Mouse (Mus musculus) CD4-positive, CD25-positive, alpha-beta regulatory T cell, adult 9 weeks (primary cell): ENCODE data around the gene Tbkbp1. TPM values are rescaled to one million over a fixed set of nuclear protein-coding genes. Genes with fewer than 3 reads are reported as not detected.

Source experiments
- polyA plus RNA-seq: library from polyadenylated mRNA; unstranded; fragments of 100-300 nt; shearing (Covaris generic); gene quantifications from one replicate; pipeline ENCODE4 v1.2.1, GENCODE M21; 2017

Gene Tbkbp1
- 0.09 TPM for polyA plus RNA-seq

GRCm38 (mm10) chr11:97151343-97151801 lies at the start of gene Tbkbp1:
Tbkbp1 (minus strand) TSS chr11:97151495.

GRCm38 (mm10) chr11:97187764-97188642 lies 36.7 kb upstream of the Tbkbp1 start, which contains the start of gene Kpnb1:
Kpnb1 (minus strand) TSS chr11:97187881.

GRCm38 (mm10) chr11:97114671-97115601 lies 36.4 kb downstream of the Tbkbp1 start, which contains the start of gene Tbx21:
Tbx21 (minus strand) TSS chr11:97115331.

Other genes with a start within 250 kb of the Tbkbp1 start
- gene Cdk5rap3, start 235.0 kb downstream of the Tbkbp1 start, polyA plus RNA-seq = 109 TPM
- gene Prr15l, start 223.4 kb downstream of the Tbkbp1 start, polyA plus RNA-seq = 0.48 TPM
- 51.3 TPM for gene Pnpo, start 207.5 kb downstream of the Tbkbp1 start, polyA plus RNA-seq
- 78.8 TPM for gene Sp2, start 168.5 kb downstream of the Tbkbp1 start, polyA plus RNA-seq
- 2.9 TPM for gene Sp6, start 138.1 kb downstream of the Tbkbp1 start, polyA plus RNA-seq
- 16.8 TPM for gene Scrn2, start 121.6 kb downstream of the Tbkbp1 start, polyA plus RNA-seq
- not detected for gene Lrrc46, start 110.1 kb downstream of the Tbkbp1 start, polyA plus RNA-seq
- 87.8 TPM for gene Mrpl10, start 109.9 kb downstream of the Tbkbp1 start, polyA plus RNA-seq
- 43.3 TPM for gene Osbpl7, start 100.9 kb downstream of the Tbkbp1 start, polyA plus RNA-seq
- gene Tbx21, start 36.2 kb downstream of the Tbkbp1 start, polyA plus RNA-seq = 3.8 TPM
- gene Kpnb1, start 36.4 kb upstream of the Tbkbp1 start, polyA plus RNA-seq = 34.0 TPM
- 28.4 TPM for gene Npepps, start 129.1 kb upstream of the Tbkbp1 start, polyA plus RNA-seq
- gene Mrpl45, start 164.2 kb upstream of the Tbkbp1 start, polyA plus RNA-seq = 32.8 TPM
- gene Gpr179, start 200.6 kb upstream of the Tbkbp1 start, polyA plus RNA-seq = 0.24 TPM
- gene Socs7, start 211.1 kb upstream of the Tbkbp1 start, polyA plus RNA-seq = 1.2 TPM